Mouse (Mus musculus) yolk sac, embryonic 10.5 days (tissue): ENCODE data around the gene Fam8a1.

Experiments
- DNase-seq: peaks from one replicate; pipeline ENCODE4 v3.0.0-alpha.2; 2017; ENCODE audit warnings: low spot score

Fam8a1 gene

GRCm38 (mm10) chr13:46674601-46675000 lies 5.3 kb downstream of the Fam8a1 start:
- DNase-seq, result no peak

GRCm38 (mm10) chr13:46677721-46678120 lies 8.4 kb downstream of the Fam8a1 start:
- no peak for DNase-seq

DNA sequence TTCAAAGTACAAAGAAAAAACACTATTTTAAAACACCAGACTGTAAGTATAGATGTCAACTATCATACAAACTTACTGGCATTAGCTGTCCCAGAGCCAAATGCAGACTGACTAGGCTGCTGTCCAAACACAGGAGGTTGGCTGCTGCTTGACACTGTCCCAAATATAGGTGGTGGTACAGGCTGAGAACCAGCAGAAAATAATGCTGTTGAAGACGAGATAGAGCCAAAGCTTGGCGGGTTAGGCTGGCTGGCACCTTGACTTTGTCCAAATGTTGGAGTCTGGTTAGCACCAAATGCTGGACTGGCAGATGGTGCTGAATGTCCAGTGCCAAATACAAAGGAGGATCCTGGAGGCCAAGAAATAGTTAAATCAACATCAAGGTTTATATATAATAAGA lies 13.6 kb downstream of the Fam8a1 start:
- no peak for DNase-seq

- no peak for DNase-seq
Observed at GRCm38 (mm10) chr13:46683370-46683769, 14.0 kb downstream of the Fam8a1 start.

GRCm38 (mm10) chr13:46690559-46691241 lies 21.4 kb downstream of the Fam8a1 start:
- no peak for DNase-seq

GRCm38 (mm10) chr13:46695296-46695908 lies 26.1 kb downstream of the Fam8a1 start:
- DNase-seq, result peak; percentile 34

DNA sequence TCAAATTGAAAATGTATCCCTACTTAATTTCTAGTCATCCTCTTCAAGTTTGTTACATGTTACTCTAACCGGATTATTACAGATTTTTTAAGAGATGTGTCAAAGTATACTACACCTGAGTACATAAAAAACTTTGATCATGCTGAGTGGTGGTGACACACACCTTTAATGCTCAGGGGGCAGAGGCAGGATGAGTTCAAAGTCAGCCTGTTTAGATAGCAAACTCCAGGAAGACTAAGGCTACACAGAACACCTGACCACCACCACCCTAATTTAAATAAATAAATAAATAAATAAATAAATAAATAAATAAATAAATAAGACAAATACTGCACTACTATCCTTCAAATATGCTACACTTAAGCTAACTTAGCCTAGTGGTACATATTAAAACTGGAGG lies 26.6 kb downstream of the Fam8a1 start:
- DNase-seq, result no peak

DNA sequence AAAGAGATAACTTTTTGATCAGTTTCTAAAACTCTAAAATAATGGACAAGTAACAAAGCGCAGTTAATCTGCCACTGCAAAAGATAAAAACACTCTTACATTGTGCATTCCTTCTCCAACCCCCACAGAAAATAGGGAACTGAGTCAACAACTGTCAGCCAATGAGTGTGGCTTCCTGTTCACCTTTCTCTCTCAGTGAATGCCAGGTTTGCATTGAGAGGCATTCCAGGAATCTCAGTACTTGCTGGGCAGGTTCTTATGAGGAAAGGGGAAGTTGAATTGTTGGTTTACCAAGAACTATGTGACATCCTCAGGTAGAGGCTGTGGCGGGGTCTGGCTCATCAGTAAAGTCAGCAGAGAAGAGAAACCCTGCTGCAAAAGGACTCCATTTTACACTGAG lies 27.5 kb downstream of the Fam8a1 start:
- peak; percentile 69 for DNase-seq

GRCm38 (mm10) chr13:46699372-46699771 lies 30.1 kb downstream of the Fam8a1 start:
- no peak for DNase-seq

DNA sequence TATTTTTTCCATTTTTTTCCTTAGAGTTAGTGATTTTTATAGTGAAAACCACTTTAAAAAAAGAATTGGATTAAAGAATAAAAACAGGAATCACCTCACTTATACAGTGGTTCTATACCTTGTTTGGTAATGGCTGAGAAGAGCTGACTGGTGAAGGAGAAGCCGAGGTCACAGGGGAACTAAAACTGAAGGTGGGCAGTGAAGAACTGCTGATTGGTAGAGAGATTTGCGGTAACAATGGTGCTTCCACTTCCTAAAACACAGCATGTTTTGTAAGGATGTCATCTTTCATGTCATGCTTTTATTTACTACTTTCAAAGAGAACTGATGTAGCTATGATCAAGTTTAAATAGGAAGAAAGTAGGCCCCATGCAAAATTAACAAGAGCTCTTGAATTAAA lies 32.2 kb downstream of the Fam8a1 start:
- no peak for DNase-seq

DNA sequence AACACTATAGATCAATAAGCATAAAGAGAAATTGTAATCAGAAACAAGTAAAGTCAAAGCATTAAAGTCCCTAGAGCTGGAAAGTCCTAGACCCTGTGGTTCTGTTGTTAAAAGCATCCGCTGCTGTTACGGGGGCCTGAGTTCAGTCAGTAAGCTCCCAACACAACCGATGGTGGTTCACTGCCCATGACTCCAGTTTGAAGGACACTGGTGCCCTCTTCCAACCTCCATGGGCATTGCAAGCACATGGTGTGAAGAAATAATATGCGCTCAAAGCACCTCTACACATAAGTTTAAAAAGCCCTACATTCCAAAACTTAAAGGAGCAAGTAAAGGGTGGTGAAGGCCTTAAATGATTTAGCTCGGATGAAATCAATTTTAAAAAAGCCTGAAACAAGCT lies 33.8 kb downstream of the Fam8a1 start:
- DNase-seq, result no peak

GRCm38 (mm10) chr13:46713486-46713885 lies 44.2 kb downstream of the Fam8a1 start:
- DNase-seq, result no peak

- DNase-seq, result no peak
Observed at GRCm38 (mm10) chr13:46715976-46716639, 46.8 kb downstream of the Fam8a1 start.

- DNase-seq, result no peak
Observed at GRCm38 (mm10) chr13:46718893-46719400, 49.6 kb downstream of the Fam8a1 start.

DNA sequence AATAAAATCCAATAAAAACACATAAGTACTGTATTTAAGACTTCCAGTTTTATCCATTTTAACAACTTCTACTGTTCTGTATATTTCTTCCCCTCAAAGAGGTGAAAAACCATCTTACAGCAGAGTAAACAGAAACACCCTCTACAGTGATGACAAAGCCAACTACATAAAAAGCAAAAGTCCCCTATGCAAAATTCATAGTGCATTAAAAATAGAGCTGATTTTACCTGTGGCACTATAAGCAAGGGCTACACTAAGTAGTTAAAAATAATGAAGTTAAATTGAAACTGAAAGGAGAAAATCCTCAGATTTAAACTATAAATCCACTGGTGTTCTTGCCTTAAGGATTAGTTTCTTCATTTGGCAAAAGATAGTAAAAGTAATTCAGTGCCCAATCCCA lies 51.7 kb downstream of the Fam8a1 start:
- DNase-seq, result no peak

DNA sequence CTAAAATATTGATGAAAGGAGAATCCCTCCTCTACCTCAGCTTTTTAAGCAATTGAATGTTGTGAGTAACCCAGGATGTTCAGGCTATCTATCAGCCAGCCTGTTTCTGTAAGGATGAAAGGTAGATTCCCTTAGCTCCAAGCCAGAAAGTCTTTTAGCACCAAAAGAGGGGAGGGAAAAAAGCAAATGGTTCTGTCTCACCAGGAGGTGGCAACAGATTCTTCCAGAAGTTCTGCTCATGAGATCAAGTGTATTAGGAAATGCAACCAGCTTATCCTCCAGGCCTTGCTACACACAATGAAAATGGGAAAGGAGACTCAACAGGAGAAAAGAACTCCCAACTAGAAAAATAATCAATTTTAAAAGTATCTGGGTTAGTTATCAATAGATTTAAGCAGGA lies 55.0 kb downstream of the Fam8a1 start:
- no peak for DNase-seq

- DNase-seq, result no peak
Observed at GRCm38 (mm10) chr13:46725227-46725626, 55.9 kb downstream of the Fam8a1 start.

DNA sequence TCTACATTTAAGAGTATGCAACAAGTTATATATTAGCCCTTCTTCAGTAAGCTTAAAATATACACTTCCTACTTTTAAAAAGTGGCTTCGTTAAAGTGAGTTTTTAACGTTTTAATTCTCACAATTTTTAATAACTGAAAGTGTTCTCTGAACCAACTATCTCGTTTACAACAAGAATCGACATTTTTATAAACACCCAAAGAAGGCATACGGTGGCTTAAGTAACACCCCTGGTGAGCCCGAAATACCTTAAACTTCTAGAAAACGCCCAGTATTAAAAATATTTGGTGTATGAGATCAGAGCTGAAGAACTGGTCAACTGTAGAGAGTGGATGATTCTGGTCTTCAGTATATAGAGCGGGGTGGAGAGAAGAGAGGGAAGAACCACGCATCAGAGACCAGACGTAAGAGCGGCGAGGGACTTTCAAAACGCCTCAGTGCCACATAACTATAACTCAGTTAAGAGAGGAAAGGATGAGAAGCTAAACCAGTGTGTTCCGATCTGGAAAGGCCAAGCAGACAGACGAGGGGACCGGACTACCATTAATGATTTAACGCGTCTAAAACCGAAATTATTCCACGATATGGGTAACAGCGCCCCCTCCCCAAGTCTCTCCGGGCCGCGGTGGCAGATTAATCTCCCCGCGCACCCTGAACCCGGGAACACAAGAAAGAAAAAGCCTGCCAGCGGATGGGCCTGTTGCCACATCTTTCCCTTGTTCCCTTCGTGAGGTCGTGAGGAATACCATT lies 57.1 kb downstream of the Fam8a1 start:
- no peak for DNase-seq

- DNase-seq, result peak; percentile 76
Observed at GRCm38 (mm10) chr13:46727038-46727836, 57.9 kb downstream of the Fam8a1 start.
